Mouse (Mus musculus) brain, adult 2 months (tissue): ENCODE measurements around the gene Myf6.
A peak's percentile ranks its signal among the peaks of the same experiment; 100 is the strongest.

ENCODE experiments used
- DNase-seq: peaks from one replicate; pipeline ENCODE4 v3.0.0; 2011; ENCODE audit warnings: low read depth, low spot score

Myf6 gene

GRCm38 (mm10) chr10:107494568-107494967, at the start of gene Myf6:
Gene Myf6 (minus strand): TSS chr10:107494737.
- DNase-seq, result no peak

DNA sequence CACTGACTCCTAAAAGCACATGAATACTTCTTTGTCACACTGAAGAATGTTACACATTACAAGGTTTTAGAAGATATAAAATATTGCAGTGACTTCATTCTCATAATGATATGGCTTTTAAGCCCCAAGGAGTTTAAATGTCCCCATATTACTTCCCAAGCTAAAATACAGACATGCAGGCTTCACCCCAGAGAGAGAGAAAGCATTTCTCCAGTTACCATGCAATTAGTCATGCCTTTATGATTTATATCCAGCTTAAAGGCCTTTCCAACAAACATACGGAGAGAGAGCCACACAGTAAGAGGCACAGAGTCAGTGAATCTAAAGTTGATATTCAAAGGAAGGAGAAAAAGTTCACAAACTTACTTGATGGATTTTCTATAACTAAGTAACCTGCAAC, 48.5 kb upstream of the Myf6 start:
- DNase-seq, result no peak

DNA sequence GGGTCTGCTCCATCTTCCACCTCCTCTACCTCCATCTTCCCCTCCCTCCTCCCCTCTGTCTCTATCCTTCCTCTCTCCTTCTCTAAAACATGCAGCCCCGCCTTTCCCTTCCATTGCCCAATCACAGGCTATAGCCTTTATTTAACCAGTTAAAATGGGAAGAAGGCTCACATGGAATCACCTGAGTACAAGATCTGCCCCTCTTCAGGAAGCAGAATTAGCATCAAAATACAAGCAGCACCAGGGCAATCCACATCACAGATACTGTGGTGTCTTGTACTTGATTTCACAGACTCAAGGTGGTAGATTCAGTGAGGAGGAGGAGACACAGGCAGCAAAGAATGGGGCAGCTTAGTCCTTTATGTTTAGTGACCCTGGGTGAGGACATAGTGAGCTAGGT, 34.2 kb upstream of the Myf6 start:
- no peak for DNase-seq

DNA sequence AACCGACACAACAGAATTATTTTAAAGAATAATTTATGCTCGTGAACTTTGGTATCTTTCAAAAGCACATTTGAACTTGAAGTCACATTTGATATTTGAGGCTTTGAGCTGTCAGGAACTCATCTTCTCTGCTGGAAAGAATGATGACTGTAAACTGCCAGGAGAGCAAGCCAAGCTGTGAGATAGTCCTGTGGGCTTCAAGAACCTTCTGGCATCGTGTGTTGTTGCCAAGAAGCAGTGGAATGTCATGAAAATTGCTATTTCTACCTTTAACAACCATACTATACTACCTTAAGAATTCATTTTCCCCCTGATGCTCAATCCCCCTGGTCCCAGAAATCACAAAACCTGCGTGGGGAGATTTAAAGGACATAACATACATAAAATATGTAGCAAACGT, 24.7 kb upstream of the Myf6 start:
- DNase-seq, result peak; percentile 25

DNA sequence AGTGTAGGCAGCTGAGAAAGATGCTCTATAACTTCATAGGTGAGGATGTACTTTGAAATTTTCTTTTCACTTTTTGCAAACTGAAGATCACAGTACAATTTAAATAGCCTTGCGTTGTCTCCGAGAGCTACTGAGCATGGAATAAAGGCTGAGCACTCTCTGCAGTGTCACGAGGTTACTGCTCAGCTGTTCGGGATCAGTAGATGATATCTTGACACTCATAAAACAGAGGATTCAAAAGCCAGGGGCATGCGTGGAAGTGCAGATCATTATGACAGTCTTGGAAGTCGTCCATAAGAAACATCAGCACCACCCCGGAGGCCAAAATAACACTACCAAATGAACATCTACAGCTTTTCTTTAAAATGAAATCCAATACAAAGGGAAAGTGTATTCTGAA, 22.1 kb upstream of the Myf6 start:
- no peak for DNase-seq

DNA sequence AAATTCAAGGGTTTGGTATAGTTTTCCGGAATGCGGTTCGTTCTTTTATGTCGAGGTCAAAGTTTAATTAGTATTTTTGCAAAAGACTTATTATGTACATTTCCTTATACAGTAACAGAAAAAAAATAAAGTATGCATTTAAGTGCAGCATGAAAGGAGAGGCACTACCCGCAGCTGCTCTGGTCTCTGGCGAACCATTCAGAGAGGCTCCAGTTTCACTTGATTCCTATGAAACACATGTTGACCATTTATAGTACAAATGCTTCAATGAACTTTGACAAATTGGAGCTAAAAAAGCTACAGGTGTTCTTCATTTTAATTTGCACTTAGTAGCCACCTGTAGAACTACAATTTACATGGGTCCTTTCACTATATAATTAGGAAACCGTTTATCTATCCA, 20.2 kb upstream of the Myf6 start:
- no peak for DNase-seq

DNA sequence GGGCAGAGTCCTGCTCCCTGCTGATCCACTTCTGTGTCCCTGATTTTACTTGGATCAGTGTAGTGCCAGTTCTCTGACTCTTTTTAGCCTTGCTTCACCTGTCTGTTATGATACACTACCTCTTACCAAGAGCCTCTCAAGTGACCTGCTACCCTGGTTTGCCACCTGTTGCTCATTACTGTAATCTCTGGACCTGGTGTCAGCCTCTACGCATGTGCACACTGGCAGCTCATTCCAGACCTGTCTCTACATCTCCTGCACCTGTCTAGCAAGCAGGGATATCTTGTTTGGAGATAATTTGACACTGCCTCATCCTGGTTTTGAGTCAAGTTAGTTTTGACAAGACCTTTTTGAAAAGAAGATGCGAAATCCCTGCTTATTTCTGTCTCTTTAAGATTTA, 11.9 kb upstream of the Myf6 start:
- no peak for DNase-seq

DNA sequence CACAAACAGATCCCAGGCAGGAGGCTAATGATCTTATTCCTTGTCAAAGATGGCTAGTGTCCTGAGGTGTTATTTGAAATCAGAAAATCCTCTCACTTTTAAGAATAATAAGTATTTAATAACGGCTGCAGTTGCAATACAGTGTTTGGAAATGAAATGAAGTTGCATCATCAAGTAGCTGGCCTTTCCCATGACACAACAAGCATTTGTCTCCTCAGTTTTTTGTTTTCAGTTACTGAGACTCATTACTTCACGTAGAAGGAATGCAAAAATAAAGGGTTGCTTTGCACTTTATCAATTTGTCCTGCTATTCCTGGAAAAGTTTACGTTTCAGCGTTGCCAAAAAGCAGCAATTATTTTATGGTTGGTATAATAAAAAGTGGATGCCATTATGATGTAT, 8.9 kb upstream of the Myf6 start:
- DNase-seq, result no peak

GRCm38 (mm10) chr10:107502193-107502592, 7.7 kb upstream of the Myf6 start:
- no peak for DNase-seq

- DNase-seq, result peak; percentile 89
Measured at GRCm38 (mm10) chr10:107499656-107500055, 5.1 kb upstream of the Myf6 start.

DNA sequence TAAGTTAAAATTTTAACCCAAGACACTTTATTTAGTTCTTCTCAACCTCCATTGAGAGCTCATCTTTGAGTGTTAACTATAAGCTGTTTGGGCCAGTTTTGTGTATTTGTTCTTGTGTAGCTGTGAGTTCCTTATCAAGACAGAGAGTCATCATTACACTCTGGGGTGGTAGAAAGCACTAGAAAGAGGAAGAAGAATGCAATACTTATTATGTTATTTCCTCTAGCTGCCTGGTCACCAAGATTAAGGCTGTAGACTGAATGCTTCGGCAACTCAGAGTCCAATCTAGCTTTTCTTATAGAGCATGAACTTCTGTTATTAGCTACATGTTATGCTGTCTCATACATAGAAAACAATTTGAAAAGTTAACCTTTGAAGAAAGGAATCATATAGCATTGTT, 1.9 kb upstream of the Myf6 start:
- DNase-seq, result no peak

- DNase-seq, result peak; percentile 9
Measured at GRCm38 (mm10) chr10:107493580-107494474, 710 bp downstream of the Myf6 start.

DNA sequence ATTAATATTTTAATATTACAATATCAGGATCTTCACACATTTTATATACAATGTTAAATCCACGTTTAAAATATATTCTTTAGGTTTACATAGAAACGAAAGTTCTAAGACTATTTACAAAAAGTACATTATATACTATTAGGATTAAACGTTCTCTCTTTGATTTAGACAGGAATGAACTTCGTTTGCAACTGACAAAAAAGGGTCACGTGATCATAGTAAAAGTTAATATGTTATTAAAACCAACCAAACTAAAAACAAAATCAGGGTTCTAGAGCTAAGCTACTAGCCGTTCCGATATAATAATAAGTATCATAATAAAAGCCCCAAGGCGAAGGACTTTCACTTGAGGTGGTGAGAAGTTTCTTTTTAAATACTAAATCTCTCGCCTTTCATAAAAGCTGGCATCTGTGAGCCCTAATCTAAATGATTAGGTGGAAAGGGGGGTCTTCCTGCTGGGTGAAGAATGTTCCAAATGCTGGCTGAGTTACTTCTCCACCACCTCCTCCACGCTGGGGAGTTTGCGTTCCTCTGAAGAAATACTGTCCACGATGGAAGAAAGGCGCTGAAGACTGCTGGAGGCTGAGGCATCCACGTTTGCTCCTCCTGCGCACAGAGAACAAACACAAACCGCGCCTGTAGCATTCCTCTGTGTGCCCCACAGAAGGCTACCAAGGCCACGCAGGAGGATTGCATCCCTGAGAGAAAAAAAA, 1.5 kb downstream of the Myf6 start:
- peak; percentile 25 for DNase-seq

GRCm38 (mm10) chr10:107488654-107489315, 5.8 kb downstream of the Myf6 start:
- DNase-seq, result no peak

GRCm38 (mm10) chr10:107486770-107487169, 7.8 kb downstream of the Myf6 start:
- DNase-seq, result no peak

DNA sequence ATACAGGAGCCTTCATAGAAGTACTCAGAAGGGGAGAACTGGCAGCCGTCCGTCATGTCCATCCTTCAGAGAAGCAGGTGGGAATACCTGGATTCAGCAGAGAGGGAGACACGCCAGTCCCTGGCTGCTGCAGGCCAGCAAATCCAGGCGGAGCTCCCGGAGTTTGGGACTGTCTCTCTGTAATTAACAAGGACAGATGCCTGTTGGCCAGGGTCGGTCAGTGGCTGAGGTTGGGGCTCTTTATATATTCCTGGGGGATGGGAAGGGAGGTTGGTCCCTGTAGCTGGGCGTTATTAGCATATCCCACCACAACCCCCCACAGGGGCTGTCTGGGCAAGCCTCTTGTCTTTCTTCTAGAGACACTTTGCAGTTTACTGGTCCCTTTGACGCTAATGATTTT, 8.7 kb downstream of the Myf6 start, which contains the start of gene Myf5:
TSS of gene Myf5 (minus strand) at position 265 of the 400 bp plus-strand sequence.
- DNase-seq, result no peak

DNA sequence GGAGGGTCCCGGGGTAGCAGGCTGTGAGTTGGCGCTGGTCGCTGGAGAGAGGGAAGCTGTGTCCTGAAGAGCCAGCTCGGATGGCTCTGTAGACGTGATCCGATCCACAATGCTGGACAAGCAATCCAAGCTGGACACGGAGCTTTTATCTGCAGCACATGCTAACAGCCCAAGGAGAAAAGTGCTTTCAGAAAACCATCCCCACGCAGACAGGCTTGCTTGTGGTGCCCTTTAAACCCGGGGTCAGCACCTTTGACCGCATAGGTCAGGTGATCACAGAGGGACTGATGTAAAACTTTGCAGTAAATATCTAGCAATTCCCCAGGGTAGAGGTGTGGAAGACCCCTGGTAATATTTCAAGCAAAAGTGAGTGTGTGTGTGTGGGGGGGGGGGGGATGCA, 10.5 kb downstream of the Myf6 start:
- DNase-seq, result no peak

DNA sequence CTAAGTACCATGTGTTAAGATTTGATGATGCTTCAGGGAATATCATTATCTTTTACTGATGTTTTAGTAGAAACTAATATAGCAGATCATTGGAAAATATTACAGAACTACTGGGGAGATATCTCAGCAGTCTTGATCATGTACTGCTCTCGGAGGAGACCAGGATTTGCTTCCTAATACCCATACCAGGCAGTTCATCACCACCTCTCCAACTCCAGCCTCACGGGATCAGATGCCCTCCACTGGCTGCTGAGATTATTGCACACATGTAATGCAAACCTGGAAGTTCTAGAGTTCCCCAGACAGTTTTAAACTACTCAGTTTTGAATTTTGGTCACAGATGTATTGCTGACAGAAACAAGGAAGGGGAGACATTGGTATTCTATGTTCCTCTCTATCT, 21.0 kb downstream of the Myf6 start:
- DNase-seq, result peak; percentile 16

- no peak for DNase-seq
Measured at GRCm38 (mm10) chr10:107471712-107472111, 22.8 kb downstream of the Myf6 start.

DNA sequence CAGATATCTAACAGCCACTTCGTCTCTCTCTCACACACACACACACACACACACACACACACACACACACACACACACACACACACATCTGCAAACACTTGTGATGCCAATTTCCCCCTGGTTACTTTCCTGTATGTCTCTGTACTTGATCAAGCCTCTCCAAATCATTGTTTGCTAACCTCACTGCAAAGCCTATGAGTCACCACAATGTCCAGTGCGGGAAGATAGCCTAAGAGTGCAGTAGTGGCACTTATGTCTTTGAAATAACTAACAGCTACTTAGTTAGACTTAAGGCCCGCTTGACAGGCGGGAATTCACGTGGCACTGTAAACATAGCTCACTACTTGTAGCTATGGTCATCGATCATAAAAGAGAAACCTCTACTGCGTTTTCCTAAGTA, 26.7 kb downstream of the Myf6 start:
- DNase-seq, result no peak

DNA sequence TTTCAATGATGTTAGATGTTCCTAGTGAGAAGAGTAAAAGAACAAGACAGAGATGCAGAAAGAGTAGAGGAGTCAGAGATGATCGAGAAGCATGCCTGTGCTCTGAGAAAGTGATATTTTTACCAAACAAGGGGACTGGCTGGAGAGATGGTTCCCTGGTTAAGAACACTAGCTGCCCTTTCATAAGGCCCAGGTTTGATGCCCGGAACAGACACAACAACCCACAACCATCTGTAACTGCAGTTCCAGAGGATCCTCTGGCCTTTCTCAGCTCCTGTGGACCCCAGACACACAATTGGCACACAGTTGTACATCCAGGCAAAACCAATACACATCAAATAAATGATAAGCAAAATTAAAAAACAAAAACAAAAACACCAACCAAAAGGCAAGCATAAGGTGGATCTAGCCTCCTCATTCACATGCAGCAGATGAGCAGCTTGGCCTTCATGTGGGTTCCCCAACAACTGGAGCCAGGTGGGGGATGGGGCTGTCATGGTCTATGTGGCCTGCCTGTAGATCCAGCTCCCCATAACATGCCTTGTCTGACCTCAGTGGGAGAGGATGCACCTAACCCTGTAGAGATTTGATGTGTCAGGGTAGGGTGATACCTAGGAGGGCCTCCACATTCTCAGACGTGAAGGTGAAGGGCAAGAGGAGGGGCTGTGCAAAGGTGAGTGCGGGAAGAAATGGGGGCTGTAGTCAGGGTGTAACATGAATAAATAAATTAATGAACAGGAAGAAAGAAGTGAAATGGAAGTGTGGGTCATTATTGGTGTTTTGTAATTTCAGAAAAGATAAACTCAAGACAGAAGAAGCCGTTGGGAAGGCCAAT, 44.8 kb downstream of the Myf6 start:
- DNase-seq, result no peak
